In genomic region chr6:113332734-113333133, GRCm38 (mm10) we compare ENCODE assay signal across 7 mouse cellular contexts. TPM values are rescaled to one million over a fixed set of nuclear protein-coding genes. Genes with fewer than 3 reads are reported as not detected.
A peak's percentile ranks its signal among the peaks of the same experiment; 100 is the strongest.
DNase-seq lines count a peak whose midpoint lies in the region; ATAC-seq and TF ChIP-seq lines count a peak whose summit lies in the region.
"Not testable (repeated sequence)": the region's sequence is repeated elsewhere in the genome, so short reads cannot be mapped to it uniquely, and the experiment has no call there.

No protein-coding gene starts in this region.

- not testable (repeated sequence) for H3K9me3 ChIP-seq in forebrain, embryonic 13.5 days (replicated peaks); heart, embryonic 11.5 days (replicated peaks; ENCODE audit: control insufficient read depth, low read length); heart, postnatal 0 days (replicated peaks; ENCODE audit: control insufficient read depth, low read length); intestine, embryonic 15.5 days; kidney, embryonic 16.5 days (ENCODE audit: low read length); lung, embryonic 14.5 days (ENCODE audit: low read depth, low read length)

- not testable (repeated sequence) for H3K4me2 ChIP-seq in forebrain, embryonic 13.5 days; heart, embryonic 11.5 days; heart, postnatal 0 days (ENCODE audit: low read depth, low read length); intestine, embryonic 15.5 days (replicated peaks); kidney, embryonic 16.5 days (replicated peaks; ENCODE audit: low read depth, low read length); lung, embryonic 14.5 days

- TF ChIP-seq EP300 in heart, postnatal 0 days (IDR thresholded peaks at IDR 0.05; ENCODE audit: low read depth): not testable (repeated sequence)

- WGBS in forebrain, embryonic 13.5 days: 71% methylated on average over 6 of the region's 6 CpGs
- WGBS in heart, embryonic 11.5 days (ENCODE audit: insufficient replicate concordance): 77% methylated on average over 6 of the region's 6 CpGs
- WGBS in heart, postnatal 0 days: 63% methylated on average over 6 of the region's 6 CpGs
- WGBS in intestine, embryonic 15.5 days: 62% methylated on average over 6 of the region's 6 CpGs
- WGBS in kidney, embryonic 16.5 days: 71% methylated on average over 6 of the region's 6 CpGs
- WGBS in lung, embryonic 14.5 days: 61% methylated on average over 6 of the region's 6 CpGs
- WGBS in olfactory bulb, adult 2 months: 53% methylated on average over 6 of the region's 6 CpGs

- not testable (repeated sequence) for H3K4me1 ChIP-seq in forebrain, embryonic 13.5 days; heart, embryonic 11.5 days (ENCODE audit: control insufficient read depth, insufficient read depth, low read length)
- peaks cover 20% of the 10 kb centered on the region; the same call in 1 of the 2 replicates for H3K4me1 ChIP-seq in heart, postnatal 0 days (ENCODE audit: control insufficient read depth, insufficient read depth)
- H3K4me1 ChIP-seq in intestine, embryonic 15.5 days (replicated peaks): peaks cover 13% of the 10 kb centered on the region; the same call in 1 of the 2 replicates
- H3K4me1 ChIP-seq in kidney, embryonic 16.5 days (ENCODE audit: insufficient read depth, low read length): peaks cover 21% of the 10 kb centered on the region
- H3K4me1 ChIP-seq in lung, embryonic 14.5 days (ENCODE audit: insufficient read depth): peaks cover 10% of the 10 kb centered on the region; the same call in 1 of the 2 replicates
- H3K4me1 ChIP-seq in olfactory bulb, adult 2 months (ENCODE audit: control insufficient read depth, insufficient read depth, low read length): peaks cover 11% of the 10 kb centered on the region

- H3K36me3 ChIP-seq in forebrain, embryonic 13.5 days (ENCODE audit: poor library complexity, severe bottlenecking): peaks cover 63% of the 10 kb centered on the region
- H3K36me3 ChIP-seq in heart, embryonic 11.5 days (ENCODE audit: control insufficient read depth, insufficient read depth, low read length): peaks cover 13% of the 10 kb centered on the region
- H3K36me3 ChIP-seq in heart, postnatal 0 days (replicated peaks; ENCODE audit: control insufficient read depth, insufficient read depth, low read length): peaks cover 38% of the 10 kb centered on the region
- peaks cover 20% of the 10 kb centered on the region; the same call in 1 of the 2 replicates for H3K36me3 ChIP-seq in intestine, embryonic 15.5 days
- H3K36me3 ChIP-seq in kidney, embryonic 16.5 days (ENCODE audit: insufficient read depth, low read length): peaks cover 42% of the 10 kb centered on the region
- peaks cover 62% of the 10 kb centered on the region for H3K36me3 ChIP-seq in lung, embryonic 14.5 days (ENCODE audit: insufficient read depth)

- H3K9ac ChIP-seq in forebrain, embryonic 13.5 days; heart, embryonic 11.5 days (ENCODE audit: low read depth, low read length); heart, postnatal 0 days (replicated peaks; ENCODE audit: low read depth, low read length); intestine, embryonic 15.5 days; kidney, embryonic 16.5 days (replicated peaks; ENCODE audit: low read length); lung, embryonic 14.5 days: not testable (repeated sequence)

- H3K27me3 ChIP-seq in forebrain, embryonic 13.5 days; heart, embryonic 11.5 days (ENCODE audit: control insufficient read depth, insufficient read depth, low read length); heart, postnatal 0 days (ENCODE audit: control insufficient read depth, insufficient read depth, low read length); intestine, embryonic 15.5 days (replicated peaks); kidney, embryonic 16.5 days (ENCODE audit: insufficient read depth, low read length); lung, embryonic 14.5 days (ENCODE audit: insufficient read depth, low read length): not testable (repeated sequence)

- not testable (repeated sequence) for H3K4me3 ChIP-seq in forebrain, embryonic 13.5 days; heart, embryonic 11.5 days (ENCODE audit: low read depth, low read length); heart, postnatal 0 days (ENCODE audit: low read depth, low read length); intestine, embryonic 15.5 days (replicated peaks); kidney, embryonic 16.5 days (ENCODE audit: low read length); lung, embryonic 14.5 days (ENCODE audit: low read depth, low read length); olfactory bulb, adult 2 months (ENCODE audit: insufficient read depth, low read depth, low read length)

- not testable (repeated sequence) for ATAC-seq in forebrain, embryonic 13.5 days; heart, embryonic 11.5 days (replicated peaks; ENCODE audit: insufficient number of reproducible peaks, low FRiP score, low TSS enrichment); heart, postnatal 0 days (ENCODE audit: insufficient read depth, low read depth); lung, embryonic 14.5 days (ENCODE audit: insufficient read depth)
- ATAC-seq in intestine, embryonic 15.5 days: peak; percentile 14; the same call in 1 of the 2 replicates
- ATAC-seq in kidney, embryonic 16.5 days (ENCODE audit: low FRiP score, low TSS enrichment): peak; percentile 10; the same call in 1 of the 2 replicates

- not testable (repeated sequence) for DNase-seq in heart, postnatal 0 days (ENCODE audit: low spot score); lung, embryonic 14.5 days

- TF ChIP-seq POLR2A in olfactory bulb, adult 2 months (IDR thresholded peaks at IDR 0.05; ENCODE audit: insufficient read depth, low read depth, low read length): not testable (repeated sequence)

- 0 out of 2 replicates have a peak, but pooled peaks have one; percentile 10 for TF ChIP-seq CTCF in heart, postnatal 0 days (IDR thresholded peaks at IDR 0.05; ENCODE audit: low read depth)
- TF ChIP-seq CTCF in lung, embryonic 14.5 days (IDR thresholded peaks at IDR 0.05; ENCODE audit: low read depth); olfactory bulb, adult 2 months (IDR thresholded peaks at IDR 0.05; ENCODE audit: insufficient read depth, low read depth, low read length): not testable (repeated sequence)

- peak overlapping the region; percentile 51; the same call in 1 of the 2 replicates for H3K27ac ChIP-seq in forebrain, embryonic 13.5 days
- 0 out of 2 replicates have a peak overlapping the region, but pooled peaks have one; percentile 73 for H3K27ac ChIP-seq in heart, embryonic 11.5 days (ENCODE audit: low read depth, low read length)
- peak overlapping the region; percentile 81 for H3K27ac ChIP-seq in heart, postnatal 0 days (ENCODE audit: low read depth)
- H3K27ac ChIP-seq in intestine, embryonic 15.5 days: peak overlapping the region; percentile 62; the same call in 1 of the 2 replicates
- H3K27ac ChIP-seq in kidney, embryonic 16.5 days (ENCODE audit: low read length): peak overlapping the region; percentile 70
- H3K27ac ChIP-seq in lung, embryonic 14.5 days (ENCODE audit: low read depth): peak overlapping the region; percentile 37
- 0 out of 2 replicates have a peak overlapping the region, but pooled peaks have one; percentile 12 for H3K27ac ChIP-seq in olfactory bulb, adult 2 months (ENCODE audit: insufficient read depth, low read depth, low read length)

RNA-seq across cellular contexts. Expression of gene Ogg1, which starts 6.0 kb away (rescaled TPM):
- 11.4 and 13.3 TPM in 2 replicates for polyA plus RNA-seq in forebrain, embryonic 13.5 days (2015; fragmentation: Nextera tagmentation; extraction: Ambion mirVana)
- polyA plus RNA-seq in heart, embryonic 11.5 days (2014; fragmentation: Nextera tagmentation; extraction: Ambion mirVana): 10.6 and 11.6 TPM in 2 replicates
- total RNA-seq in heart, postnatal 0 days (2014; rRNA removed; ENCODE audit: low replicate concordance): 8.0 and 12.6 TPM in 2 replicates
- 6.4 and 7.0 TPM in 2 replicates for polyA plus RNA-seq in heart, postnatal 0 days (2015; fragmentation: Nextera tagmentation; extraction: Ambion mirVana)
- 11.3 and 13.3 TPM in 2 replicates for polyA plus RNA-seq in intestine, embryonic 15.5 days (2015; fragmentation: Nextera tagmentation; extraction: Ambion mirVana)
- 17.4 and 19.4 TPM in 2 replicates for polyA plus RNA-seq in kidney, embryonic 16.5 days (2015; fragmentation: Nextera tagmentation; extraction: Ambion mirVana)
- 16.9 and 17.7 TPM in 2 replicates for polyA plus RNA-seq in lung, embryonic 14.5 days (2014; fragmentation: Nextera tagmentation; extraction: Ambion mirVana)
- polyA plus RNA-seq in olfactory bulb, adult 2 months (2012; ENCODE audit: insufficient read depth, insufficient read length, low replicate concordance, missing spikeins): not detected in 2 replicates

RNA-seq across cellular contexts. Expression of gene Camk1, which starts 11.1 kb away (rescaled TPM):
- polyA plus RNA-seq in forebrain, embryonic 13.5 days (2015; fragmentation: Nextera tagmentation; extraction: Ambion mirVana): 56.1 and 62.7 TPM in 2 replicates
- polyA plus RNA-seq in heart, embryonic 11.5 days (2014; fragmentation: Nextera tagmentation; extraction: Ambion mirVana): 106 and 109 TPM in 2 replicates
- total RNA-seq in heart, postnatal 0 days (2014; rRNA removed; ENCODE audit: low replicate concordance): 105 and 115 TPM in 2 replicates
- 94.5 and 98.4 TPM in 2 replicates for polyA plus RNA-seq in heart, postnatal 0 days (2015; fragmentation: Nextera tagmentation; extraction: Ambion mirVana)
- polyA plus RNA-seq in intestine, embryonic 15.5 days (2015; fragmentation: Nextera tagmentation; extraction: Ambion mirVana): 75.2 and 75.4 TPM in 2 replicates
- 110 and 117 TPM in 2 replicates for polyA plus RNA-seq in kidney, embryonic 16.5 days (2015; fragmentation: Nextera tagmentation; extraction: Ambion mirVana)
- polyA plus RNA-seq in lung, embryonic 14.5 days (2014; fragmentation: Nextera tagmentation; extraction: Ambion mirVana): 109 and 110 TPM in 2 replicates
- not detected in 2 replicates for polyA plus RNA-seq in olfactory bulb, adult 2 months (2012; ENCODE audit: insufficient read depth, insufficient read length, low replicate concordance, missing spikeins)

RNA-seq across cellular contexts. Expression of gene Brpf1, which starts 25.8 kb away (rescaled TPM):
- polyA plus RNA-seq in forebrain, embryonic 13.5 days (2015; fragmentation: Nextera tagmentation; extraction: Ambion mirVana): 20.0 and 21.5 TPM in 2 replicates
- 11.0 and 14.6 TPM in 2 replicates for polyA plus RNA-seq in heart, embryonic 11.5 days (2014; fragmentation: Nextera tagmentation; extraction: Ambion mirVana)
- total RNA-seq in heart, postnatal 0 days (2014; rRNA removed; ENCODE audit: low replicate concordance): 15.2 and 16.8 TPM in 2 replicates
- 5.1 and 6.4 TPM in 2 replicates for polyA plus RNA-seq in heart, postnatal 0 days (2015; fragmentation: Nextera tagmentation; extraction: Ambion mirVana)
- 13.6 and 15.3 TPM in 2 replicates for polyA plus RNA-seq in intestine, embryonic 15.5 days (2015; fragmentation: Nextera tagmentation; extraction: Ambion mirVana)
- 19.0 and 22.1 TPM in 2 replicates for polyA plus RNA-seq in kidney, embryonic 16.5 days (2015; fragmentation: Nextera tagmentation; extraction: Ambion mirVana)
- 24.6 and 26.4 TPM in 2 replicates for polyA plus RNA-seq in lung, embryonic 14.5 days (2014; fragmentation: Nextera tagmentation; extraction: Ambion mirVana)
- not detected in 2 replicates for polyA plus RNA-seq in olfactory bulb, adult 2 months (2012; ENCODE audit: insufficient read depth, insufficient read length, low replicate concordance, missing spikeins)

RNA-seq across cellular contexts. Expression of gene Tada3, which starts 44.9 kb away (rescaled TPM):
- 65.4 and 70.6 TPM in 2 replicates for polyA plus RNA-seq in forebrain, embryonic 13.5 days (2015; fragmentation: Nextera tagmentation; extraction: Ambion mirVana)
- polyA plus RNA-seq in heart, embryonic 11.5 days (2014; fragmentation: Nextera tagmentation; extraction: Ambion mirVana): 43.3 and 44.8 TPM in 2 replicates
- 11.6 and 45.1 TPM in 2 replicates for total RNA-seq in heart, postnatal 0 days (2014; rRNA removed; ENCODE audit: low replicate concordance)
- polyA plus RNA-seq in heart, postnatal 0 days (2015; fragmentation: Nextera tagmentation; extraction: Ambion mirVana): 28.9 and 30.2 TPM in 2 replicates
- polyA plus RNA-seq in intestine, embryonic 15.5 days (2015; fragmentation: Nextera tagmentation; extraction: Ambion mirVana): 41.3 and 44.0 TPM in 2 replicates
- polyA plus RNA-seq in kidney, embryonic 16.5 days (2015; fragmentation: Nextera tagmentation; extraction: Ambion mirVana): 63.5 and 66.7 TPM in 2 replicates
- 45.9 and 49.4 TPM in 2 replicates for polyA plus RNA-seq in lung, embryonic 14.5 days (2014; fragmentation: Nextera tagmentation; extraction: Ambion mirVana)
- not detected in 2 replicates for polyA plus RNA-seq in olfactory bulb, adult 2 months (2012; ENCODE audit: insufficient read depth, insufficient read length, low replicate concordance, missing spikeins)

RNA-seq across cellular contexts. Expression of gene Arpc4, which starts 45.2 kb away (rescaled TPM):
- polyA plus RNA-seq in forebrain, embryonic 13.5 days (2015; fragmentation: Nextera tagmentation; extraction: Ambion mirVana): 368 and 377 TPM in 2 replicates
- 166 and 179 TPM in 2 replicates for polyA plus RNA-seq in heart, embryonic 11.5 days (2014; fragmentation: Nextera tagmentation; extraction: Ambion mirVana)
- 129 and 146 TPM in 2 replicates for total RNA-seq in heart, postnatal 0 days (2014; rRNA removed; ENCODE audit: low replicate concordance)
- 201 and 203 TPM in 2 replicates for polyA plus RNA-seq in heart, postnatal 0 days (2015; fragmentation: Nextera tagmentation; extraction: Ambion mirVana)
- 414 and 427 TPM in 2 replicates for polyA plus RNA-seq in intestine, embryonic 15.5 days (2015; fragmentation: Nextera tagmentation; extraction: Ambion mirVana)
- 401 and 410 TPM in 2 replicates for polyA plus RNA-seq in kidney, embryonic 16.5 days (2015; fragmentation: Nextera tagmentation; extraction: Ambion mirVana)
- polyA plus RNA-seq in lung, embryonic 14.5 days (2014; fragmentation: Nextera tagmentation; extraction: Ambion mirVana): 211 and 214 TPM in 2 replicates
- not detected in 2 replicates for polyA plus RNA-seq in olfactory bulb, adult 2 months (2012; ENCODE audit: insufficient read depth, insufficient read length, low replicate concordance, missing spikeins)

Comparison
In these comparisons a context has a peak if more than half of its experiments do, and no peak if none do; other contexts are left out.
1. H3K27ac ChIP-seq: peak in every context shown above with its lines; median percentile 81 in heart, postnatal 0 days; 73 in heart, embryonic 11.5 days; 70 in kidney, embryonic 16.5 days; 62 in intestine, embryonic 15.5 days; 51 in forebrain, embryonic 13.5 days; 37 in lung, embryonic 14.5 days; 12 in olfactory bulb, adult 2 months.